Mouse (Mus musculus) erythroblast, embryonic 14.5 days (primary cell): ENCODE data around the gene Tmem182.

Experiments used
- GATA1 ChIP-seq: IDR thresholded peaks from 2 replicates; pipeline ENCODE4 v1.6.1; 2012; ENCODE audit warnings: low read length, inconsistent platforms, mixed read lengths
- TAL1 ChIP-seq: IDR thresholded peaks from 3 replicates; pipeline ENCODE4 v1.6.1; 2012; ENCODE audit warnings: low read length, inconsistent platforms, mixed read lengths

DNA sequence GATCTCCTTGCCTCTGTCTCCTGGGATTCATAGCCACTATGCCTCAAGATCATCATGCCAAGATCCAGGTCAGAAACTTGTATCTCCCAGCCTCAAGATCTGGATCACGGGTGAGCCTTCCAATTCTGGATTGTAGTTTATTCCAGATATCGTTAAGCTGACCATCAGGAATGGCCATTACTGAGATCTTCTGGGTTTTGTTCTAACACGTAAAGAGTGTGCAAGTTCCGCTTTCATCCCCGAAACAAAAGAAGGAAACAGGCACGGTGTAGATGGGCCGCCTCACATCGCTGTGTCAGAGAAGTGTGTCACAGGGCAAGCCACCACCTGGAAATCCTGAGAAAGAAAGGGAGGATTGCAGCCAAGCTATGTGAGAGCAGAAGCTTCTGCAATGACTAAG lies 6.3 kb upstream of the Tmem182 start:
- TF ChIP-seq GATA1 (no peak), TAL1 (no peak)
